Mouse (Mus musculus) cerebellum, postnatal 4 days (tissue): ENCODE results near the gene Slc12a7.
"Not testable (repeated sequence)": the region's sequence is repeated elsewhere in the genome, so short reads cannot be mapped to it uniquely, and the experiment has no call there.

Experiments used
- DNase-seq, 2 experiments: peaks; one replicate each; pipeline ENCODE4 v3.0.0; 2022; ENCODE audit warnings: low spot score in 2 of 2, mixed read lengths in 1 of 2

Gene Slc12a7

DNA sequence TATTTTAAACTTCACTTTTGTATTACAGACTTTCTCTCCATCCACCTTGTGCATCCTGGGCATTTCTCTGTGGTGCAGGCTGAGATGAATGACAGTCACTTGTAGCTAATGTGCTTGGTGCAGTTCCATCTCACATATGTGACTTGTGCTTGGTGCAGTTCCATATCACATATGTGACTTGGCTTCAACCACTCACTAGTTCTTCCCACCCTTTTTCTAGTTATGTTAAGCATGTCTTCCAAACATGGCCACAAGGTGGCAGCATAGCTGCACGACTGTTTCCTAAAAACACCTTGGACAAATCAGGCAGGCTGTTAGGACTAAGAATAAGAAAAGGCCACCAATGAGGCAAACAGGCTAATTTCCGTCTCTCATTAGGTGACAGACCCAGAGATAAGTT lies 14.7 kb upstream of the Slc12a7 start:
- DNase-seq = peak; percentile 77 to 88

DNA sequence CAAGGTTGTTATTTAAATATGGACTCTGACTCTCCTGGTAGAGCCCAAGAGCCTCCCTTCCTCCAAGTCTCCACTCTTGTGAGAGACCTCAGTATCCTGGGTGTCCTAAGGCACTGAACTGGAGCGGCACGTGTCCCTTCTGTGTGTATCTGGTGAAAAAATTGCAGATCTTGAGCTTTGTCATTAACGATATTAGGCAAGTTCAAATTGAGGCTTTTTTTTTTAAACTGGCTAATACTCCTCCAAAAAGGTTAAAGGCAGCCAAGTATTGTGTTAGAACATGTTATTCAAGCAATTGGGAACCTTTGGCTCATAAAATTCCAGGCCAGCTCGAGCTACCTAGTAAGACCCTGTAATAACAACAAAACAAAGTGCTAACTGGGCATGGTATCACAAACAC lies 12.7 kb upstream of the Slc12a7 start:
- DNase-seq = no peak

DNA sequence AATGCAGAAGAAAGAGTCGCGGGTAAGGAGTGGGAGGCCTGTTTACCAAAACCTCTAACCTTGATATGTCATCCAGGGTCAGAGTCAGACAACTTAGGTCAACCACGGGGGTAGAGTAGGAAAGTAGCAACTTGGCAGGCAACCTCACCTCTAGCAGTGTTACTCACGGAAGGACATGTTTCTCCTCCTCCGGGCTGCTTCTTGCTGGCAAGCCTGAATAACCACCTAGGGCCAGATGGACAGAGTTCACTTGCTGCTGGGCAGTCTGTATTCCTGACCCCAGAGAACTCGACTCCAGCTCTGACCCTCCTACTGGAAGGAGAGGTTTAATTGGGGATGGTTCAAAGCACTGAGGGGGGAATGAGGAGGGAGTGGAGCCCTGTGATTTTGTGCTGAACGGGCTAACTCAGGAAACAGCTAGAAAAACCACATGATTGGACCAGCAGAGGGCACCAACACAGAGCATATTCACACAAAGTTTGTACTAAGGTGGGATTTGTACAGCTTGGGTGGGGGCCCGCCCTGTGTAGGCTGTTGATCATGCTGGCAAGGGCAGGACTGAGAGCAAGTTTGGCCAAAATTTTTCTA lies 9.7 kb upstream of the Slc12a7 start:
- peak in 1 of 2 experiments; percentile 38 for DNase-seq

DNA sequence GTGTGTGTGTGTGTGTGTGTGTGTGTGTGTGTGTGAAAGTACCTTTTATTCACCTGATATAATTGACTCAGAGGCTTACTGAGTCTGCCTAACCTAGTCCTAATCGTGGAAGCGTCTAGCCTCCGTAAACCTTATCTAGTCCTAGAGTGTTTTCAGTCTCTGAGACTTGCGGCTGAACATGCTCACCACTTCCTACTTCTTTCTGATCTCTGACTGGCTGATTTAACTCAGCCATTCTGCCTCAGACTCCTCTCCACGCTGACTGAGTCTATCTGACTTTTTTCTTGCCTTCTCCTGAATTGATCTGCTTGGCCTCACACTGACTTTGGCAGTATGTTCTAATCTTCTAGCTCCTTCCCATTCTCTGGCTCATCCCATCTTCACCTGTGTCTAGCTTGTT lies 7.6 kb upstream of the Slc12a7 start:
- DNase-seq = no peak

GRCm38 (mm10) chr13:73727621-73728025 lies 5.3 kb upstream of the Slc12a7 start:
- DNase-seq = no peak

DNA sequence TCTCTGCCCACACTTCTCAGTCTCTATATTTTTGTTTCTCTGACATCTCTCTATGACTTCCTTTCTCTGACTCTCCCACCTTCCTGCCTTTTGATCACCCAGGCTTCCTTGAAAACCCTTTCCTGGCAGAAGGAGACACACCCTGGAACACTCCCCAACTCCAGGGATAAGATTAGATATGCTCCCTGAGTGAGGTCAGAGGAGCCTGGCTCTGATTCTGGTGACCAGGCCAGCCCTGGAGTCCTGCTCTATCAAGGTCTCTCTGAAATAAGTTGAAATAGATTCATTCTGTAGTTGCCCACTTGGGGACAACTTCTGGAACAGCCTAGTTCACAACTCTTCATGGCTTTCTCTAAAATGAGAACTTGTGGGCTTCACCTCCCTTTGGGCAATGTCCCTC lies 4.3 kb upstream of the Slc12a7 start:
- DNase-seq = no peak

GRCm38 (mm10) chr13:73730913-73731312 lies 2.0 kb upstream of the Slc12a7 start:
- DNase-seq = no peak

GRCm38 (mm10) chr13:73732235-73732634 lies 659 bp upstream of the Slc12a7 start:
- DNase-seq = no peak

DNA sequence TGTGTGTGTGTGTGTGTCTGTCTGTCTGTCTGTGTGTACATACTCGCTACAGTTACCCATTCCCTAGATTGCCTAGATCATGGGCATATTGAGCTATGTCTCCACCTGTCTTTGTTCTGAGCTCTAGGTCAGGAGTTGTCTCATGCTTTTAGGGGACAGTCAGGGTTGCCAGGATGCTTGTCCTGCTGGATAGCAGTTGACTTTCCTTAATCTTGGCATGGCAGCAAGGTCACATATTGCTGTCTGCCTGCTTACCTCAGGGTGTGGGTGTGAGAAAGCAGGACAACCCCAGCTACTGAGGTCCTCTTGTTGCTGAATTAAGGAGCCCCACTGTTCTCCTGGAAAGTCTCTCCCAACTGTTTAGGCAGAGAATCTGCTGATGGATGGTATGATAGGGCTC lies 1.5 kb downstream of the Slc12a7 start:
- DNase-seq = no peak

GRCm38 (mm10) chr13:73735270-73735669 lies 2.4 kb downstream of the Slc12a7 start:
- DNase-seq = no peak

DNA sequence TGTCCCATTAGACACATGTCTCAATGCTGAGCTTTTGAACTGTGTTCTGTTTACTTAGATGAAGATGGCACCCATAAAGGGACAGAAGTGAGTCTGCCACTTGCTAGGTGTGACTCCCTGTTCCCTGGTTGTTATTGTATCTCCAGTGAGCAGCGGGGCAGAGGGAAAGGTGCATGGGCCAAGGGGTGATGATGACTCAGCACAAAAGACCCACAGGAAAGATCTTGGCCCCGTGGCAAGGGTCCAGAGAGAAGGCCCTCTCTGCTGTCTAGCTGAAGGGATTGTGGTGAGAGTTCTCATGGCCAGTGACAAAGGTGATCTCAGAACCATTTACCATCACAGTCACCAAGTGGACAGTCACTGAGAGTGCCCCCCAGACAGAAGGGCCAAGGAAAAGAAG lies 3.0 kb downstream of the Slc12a7 start:
- no peak for DNase-seq

DNA sequence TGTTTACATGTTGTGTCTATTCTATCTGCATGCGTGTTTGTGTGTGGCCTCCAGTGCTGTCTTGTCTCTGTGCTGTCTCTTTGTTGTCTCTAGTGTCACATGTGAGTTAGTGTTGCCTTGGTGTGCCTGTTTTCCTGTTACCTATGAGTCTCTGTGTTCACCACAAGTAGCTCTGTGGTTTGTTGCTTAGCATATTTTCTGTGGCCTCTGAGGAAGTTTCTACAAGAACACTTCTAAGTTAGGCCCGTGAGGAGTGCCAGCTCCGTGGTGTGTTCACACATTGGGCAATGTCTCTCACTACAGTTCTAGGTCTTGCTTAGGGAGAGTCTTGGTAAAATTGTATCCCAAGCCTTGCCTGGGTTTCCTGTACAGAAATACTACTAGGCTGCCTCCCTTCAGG lies 4.0 kb downstream of the Slc12a7 start:
- no peak for DNase-seq

DNA sequence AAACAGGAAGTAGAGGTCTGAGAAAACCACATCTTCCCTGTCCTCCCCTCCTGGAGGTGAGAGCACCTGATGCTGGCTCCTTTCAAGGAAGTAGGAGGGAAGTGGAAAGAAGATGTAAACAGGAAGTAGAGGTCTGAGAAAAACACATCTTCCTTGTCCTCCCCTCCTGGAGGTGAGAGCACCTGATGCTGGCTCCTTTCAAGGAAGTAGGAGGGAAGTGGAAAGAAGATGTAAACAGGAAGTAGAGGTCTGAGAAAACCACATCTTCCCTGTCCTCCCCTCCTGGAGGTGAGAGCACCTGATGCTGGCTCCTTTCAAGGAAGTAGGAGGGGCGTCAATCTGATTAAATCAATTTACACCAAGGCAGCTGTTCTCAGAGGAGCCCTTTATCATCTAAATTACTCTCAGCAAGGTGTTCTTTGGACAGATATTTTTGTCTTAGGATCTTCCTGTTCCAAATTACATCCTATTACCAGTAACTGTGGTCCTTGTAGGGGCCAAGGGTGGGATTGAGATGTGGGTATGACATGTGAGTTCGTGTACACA lies 7.6 kb downstream of the Slc12a7 start:
- not testable (repeated sequence) for DNase-seq

DNA sequence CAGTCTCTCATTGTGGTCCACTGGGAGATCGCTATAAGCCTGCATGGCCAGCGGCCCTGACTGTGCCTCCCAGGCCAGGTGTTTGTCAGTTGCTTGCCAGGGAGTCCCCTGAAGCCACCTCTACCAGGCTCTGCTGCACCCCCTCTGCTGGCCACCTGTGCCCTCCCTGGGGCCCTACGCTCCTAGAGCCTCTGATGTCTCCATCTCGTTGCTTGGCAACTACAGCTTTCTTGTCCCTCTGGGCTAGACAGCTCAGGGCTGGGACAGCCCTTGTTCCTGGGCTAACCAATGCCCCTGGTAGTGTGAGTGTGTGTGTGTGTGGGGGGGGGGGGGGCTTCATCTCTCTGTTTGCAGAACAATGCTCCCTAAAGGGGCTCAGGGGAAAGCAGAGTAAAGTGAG lies 10.1 kb downstream of the Slc12a7 start:
- DNase-seq = no peak

DNA sequence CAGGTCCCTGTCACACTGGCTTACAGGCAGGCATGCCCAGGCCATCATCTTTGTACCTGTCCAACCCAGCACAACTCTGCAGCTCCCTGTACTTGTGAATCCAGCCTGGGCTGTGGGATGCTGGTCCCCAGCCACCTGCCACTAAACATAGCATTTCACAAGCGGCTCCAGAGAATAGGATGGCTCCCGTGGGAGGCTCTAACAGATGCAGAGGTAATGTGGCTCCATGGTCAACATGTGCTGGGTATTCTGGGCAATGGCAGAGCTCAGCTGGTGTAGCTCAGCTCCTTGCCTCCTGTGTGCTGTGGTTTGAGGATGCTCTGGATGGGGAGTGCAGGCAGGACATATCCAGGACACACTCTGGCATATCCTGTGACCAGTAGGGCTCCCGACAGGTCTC lies 10.8 kb downstream of the Slc12a7 start:
- no peak for DNase-seq

DNA sequence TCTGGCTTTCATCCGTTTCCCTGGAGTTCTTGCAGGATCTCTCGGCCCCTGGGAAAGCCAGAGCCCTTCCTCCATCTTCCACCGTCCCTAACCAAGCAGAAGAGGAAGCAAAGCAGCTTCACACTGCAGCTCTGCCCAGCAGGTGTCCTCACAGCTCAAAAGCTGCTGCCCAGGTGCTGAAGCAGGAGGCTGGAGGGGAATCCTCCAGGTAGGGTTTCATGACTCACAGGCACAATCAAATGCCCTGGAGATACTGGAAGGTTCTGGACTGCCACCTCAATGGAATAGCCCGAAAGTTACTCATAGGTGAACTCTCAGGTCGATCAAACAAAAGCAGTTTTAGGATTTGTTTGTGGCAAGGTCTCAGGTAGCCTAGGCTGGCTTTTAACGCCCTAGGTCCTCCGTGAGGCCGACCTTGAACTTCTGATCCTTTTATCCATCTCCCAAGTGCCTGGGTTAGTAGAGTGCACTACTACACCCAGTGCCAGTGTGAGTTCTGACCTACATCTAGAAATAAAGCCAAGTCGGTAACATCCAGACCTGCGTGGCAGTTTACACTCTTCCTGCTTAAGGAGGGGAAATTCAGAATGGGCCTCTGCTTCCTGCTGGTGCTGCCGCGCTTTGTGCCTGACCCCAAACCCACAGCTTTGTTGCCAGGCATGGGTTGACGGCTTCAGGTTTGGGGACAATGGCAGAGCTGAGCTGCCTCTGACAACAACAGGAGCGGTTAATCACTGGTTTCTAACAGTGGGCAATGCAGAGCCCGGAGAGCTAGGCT lies 16.0 kb downstream of the Slc12a7 start:
- no peak for DNase-seq

DNA sequence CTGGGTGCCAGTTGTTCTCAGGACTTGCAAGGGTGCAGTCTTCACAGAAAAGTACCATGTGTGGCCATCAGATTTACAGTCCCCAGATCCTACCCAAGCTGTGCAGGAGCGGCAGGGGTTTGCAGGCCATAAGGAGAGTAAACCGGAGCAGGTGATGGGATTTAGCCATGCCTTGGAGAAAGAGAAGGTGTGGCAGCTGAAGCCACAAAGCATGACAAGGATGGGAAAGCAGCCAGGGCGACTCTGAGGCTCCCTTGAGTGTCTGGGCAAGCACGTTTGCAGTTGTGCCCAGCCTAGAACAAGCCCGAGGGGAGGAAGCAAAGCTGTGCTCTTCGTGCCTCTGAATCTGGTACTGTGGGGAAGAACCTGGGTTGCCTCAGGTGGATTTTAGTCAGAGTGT lies 17.5 kb downstream of the Slc12a7 start:
- DNase-seq = no peak

- no peak for DNase-seq
Measured at GRCm38 (mm10) chr13:73751284-73751683, 18.4 kb downstream of the Slc12a7 start.

- DNase-seq = no peak
Measured at GRCm38 (mm10) chr13:73755809-73756208, 22.9 kb downstream of the Slc12a7 start.

- DNase-seq = no peak
Measured at GRCm38 (mm10) chr13:73756916-73757315, 24.0 kb downstream of the Slc12a7 start.

DNA sequence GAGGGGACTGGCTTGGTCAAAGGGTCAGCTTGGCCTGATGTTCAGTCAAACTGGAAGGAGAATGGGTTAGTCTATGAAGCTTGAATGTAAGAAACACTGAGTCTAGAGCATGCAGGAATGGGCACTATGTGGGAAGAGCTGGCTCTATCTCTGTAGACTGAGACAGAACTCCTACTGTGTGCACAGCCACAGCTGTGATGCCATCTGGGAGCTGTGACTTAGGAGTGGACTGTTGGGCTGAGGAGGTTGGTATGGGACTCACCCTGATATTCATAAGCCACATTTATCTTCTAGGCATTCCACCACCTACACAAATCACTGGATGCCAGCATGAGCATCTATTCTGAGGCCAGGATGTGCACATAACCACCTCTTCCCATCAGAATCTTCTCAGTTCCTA lies 24.5 kb downstream of the Slc12a7 start:
- DNase-seq = no peak

GRCm38 (mm10) chr13:73759596-73759995 lies 26.7 kb downstream of the Slc12a7 start:
- no peak for DNase-seq

- DNase-seq = no peak
Measured at GRCm38 (mm10) chr13:73760126-73760525, 27.2 kb downstream of the Slc12a7 start.
